Mouse (Mus musculus): Measurements from ENCODE around the gene Mical2. TPM values are rescaled to one million over a fixed set of nuclear protein-coding genes. Genes with fewer than 3 reads are reported as not detected.

The Mical2 gene
- polyA plus RNA-seq, 1 experiment from 2014 or later, result 128 TPM

- peak overlapping the region; percentile 58 for H3K27ac ChIP-seq (ENCODE audit: low read length)
- ATAC-seq (replicated peaks; ENCODE audit: extremely low read depth, insufficient read depth, low FRiP score), result no peak
- WGBS, result 56% methylated on average over 3 of the region's 3 CpGs
- peaks cover 20% of the 10 kb centered on the region for H3K36me3 ChIP-seq (ENCODE audit: control insufficient read depth, insufficient read depth)
- H3K4me3 ChIP-seq (ENCODE audit: low read length), result no peak overlapping the region
- H3K4me2 ChIP-seq (ENCODE audit: low read depth, low read length), result no peak overlapping the region
- H3K4me1 ChIP-seq (ENCODE audit: control insufficient read depth, insufficient read depth, low read length), result peaks cover 74% of the 10 kb centered on the region
- H3K27me3 ChIP-seq (ENCODE audit: control insufficient read depth, insufficient read depth, low read length), result no peaks in the 10 kb centered on the region
- H3K9ac ChIP-seq (ENCODE audit: low read length), result no peak overlapping the region
- H3K9me3 ChIP-seq (replicated peaks; ENCODE audit: control insufficient read depth, low read length), result no peaks in the 10 kb centered on the region
These were observed 29.7 kb downstream of the Mical2 start for GRCm38 (mm10) chr7:112255248-112255866.

GRCm38 (mm10) chr7:112258338-112258903 lies 32.8 kb downstream of the Mical2 start:
- Histone ChIP-seq H3K9ac (ENCODE audit: low read length) (peak overlapping the region; percentile 27), H3K4me1 (ENCODE audit: control insufficient read depth, insufficient read depth, low read length) (peaks cover 72% of the 10 kb centered on the region), H3K4me2 (ENCODE audit: low read depth, low read length) (no peak overlapping the region), H3K27me3 (ENCODE audit: control insufficient read depth, insufficient read depth, low read length) (no peaks in the 10 kb centered on the region), H3K4me3 (ENCODE audit: low read length) (no peak overlapping the region), H3K36me3 (ENCODE audit: control insufficient read depth, insufficient read depth) (peaks cover 26% of the 10 kb centered on the region), H3K9me3 (replicated peaks; ENCODE audit: control insufficient read depth, low read length) (no peaks in the 10 kb centered on the region), H3K27ac (ENCODE audit: low read length) (peak overlapping the region; percentile 86)
- 30% methylated on average over 4 of the region's 4 CpGs for WGBS
- peak; percentile 79 for ATAC-seq (replicated peaks; ENCODE audit: extremely low read depth, insufficient read depth, low FRiP score)

GRCm38 (mm10) chr7:112259286-112259685 lies 33.6 kb downstream of the Mical2 start:
- peaks cover 74% of the 10 kb centered on the region for H3K4me1 ChIP-seq (ENCODE audit: control insufficient read depth, insufficient read depth, low read length)
- no peak overlapping the region for H3K4me3 ChIP-seq (ENCODE audit: low read length)
- H3K36me3 ChIP-seq (ENCODE audit: control insufficient read depth, insufficient read depth), result peaks cover 21% of the 10 kb centered on the region; the same call in 1 of the 2 replicates
- H3K4me2 ChIP-seq (ENCODE audit: low read depth, low read length), result no peak overlapping the region
- H3K9me3 ChIP-seq (replicated peaks; ENCODE audit: control insufficient read depth, low read length), result no peaks in the 10 kb centered on the region
- H3K27ac ChIP-seq (ENCODE audit: low read length), result peak overlapping the region; percentile 86
- 60% methylated on average over 4 of the region's 4 CpGs for WGBS
- H3K27me3 ChIP-seq (ENCODE audit: control insufficient read depth, insufficient read depth, low read length), result no peaks in the 10 kb centered on the region
- no peak for ATAC-seq (replicated peaks; ENCODE audit: extremely low read depth, insufficient read depth, low FRiP score)
- peak overlapping the region; percentile 58; the same call in 1 of the 2 replicates for H3K9ac ChIP-seq (ENCODE audit: low read length)

GRCm38 (mm10) chr7:112261121-112261520 lies 35.5 kb downstream of the Mical2 start:
- 39% methylated on average over 5 of the region's 5 CpGs for WGBS
- H3K4me1 ChIP-seq (ENCODE audit: control insufficient read depth, insufficient read depth, low read length), result peaks cover 79% of the 10 kb centered on the region
- peak; percentile 84 for ATAC-seq (replicated peaks; ENCODE audit: extremely low read depth, insufficient read depth, low FRiP score)

GRCm38 (mm10) chr7:112267266-112267665 lies 41.6 kb downstream of the Mical2 start:
- peaks cover 90% of the 10 kb centered on the region for H3K4me1 ChIP-seq (ENCODE audit: control insufficient read depth, insufficient read depth, low read length)
- ATAC-seq (replicated peaks; ENCODE audit: extremely low read depth, insufficient read depth, low FRiP score), result no peak
- H3K27ac ChIP-seq (ENCODE audit: low read length), result peak overlapping the region; percentile 94
- peak overlapping the region; percentile 46; the same call in 1 of the 2 replicates for H3K9ac ChIP-seq (ENCODE audit: low read length)
- H3K4me3 ChIP-seq (ENCODE audit: low read length), result no peak overlapping the region
- no peaks in the 10 kb centered on the region for H3K9me3 ChIP-seq (replicated peaks; ENCODE audit: control insufficient read depth, low read length)
- 47% methylated on average over 5 of the region's 5 CpGs for WGBS
- H3K27me3 ChIP-seq (ENCODE audit: control insufficient read depth, insufficient read depth, low read length), result no peaks in the 10 kb centered on the region
- H3K36me3 ChIP-seq (ENCODE audit: control insufficient read depth, insufficient read depth), result peaks cover 13% of the 10 kb centered on the region
- no peak overlapping the region for H3K4me2 ChIP-seq (ENCODE audit: low read depth, low read length)

More at GRCm38 (mm10) chr7:112261121-112261520, 35.5 kb downstream of the Mical2 start:
- Histone ChIP-seq H3K9ac (ENCODE audit: low read length) (no peak overlapping the region), H3K36me3 (ENCODE audit: control insufficient read depth, insufficient read depth) (peaks cover 17% of the 10 kb centered on the region; the same call in 1 of the 2 replicates), H3K27me3 (ENCODE audit: control insufficient read depth, insufficient read depth, low read length) (no peaks in the 10 kb centered on the region), H3K27ac (ENCODE audit: low read length) (peak overlapping the region; percentile 98), H3K9me3 (replicated peaks; ENCODE audit: control insufficient read depth, low read length) (no peaks in the 10 kb centered on the region), H3K4me3 (ENCODE audit: low read length) (no peak overlapping the region), H3K4me2 (ENCODE audit: low read depth, low read length) (no peak overlapping the region)

GRCm38 (mm10) chr7:112268761-112269425 lies 43.2 kb downstream of the Mical2 start:
- H3K4me3 ChIP-seq (ENCODE audit: low read length), result no peak overlapping the region
- no peaks in the 10 kb centered on the region for H3K27me3 ChIP-seq (ENCODE audit: control insufficient read depth, insufficient read depth, low read length)
- peaks cover 12% of the 10 kb centered on the region for H3K36me3 ChIP-seq (ENCODE audit: control insufficient read depth, insufficient read depth)
- H3K9ac ChIP-seq (ENCODE audit: low read length), result peak overlapping the region; percentile 69
- peak; percentile 23; the same call in 1 of the 2 replicates for ATAC-seq (replicated peaks; ENCODE audit: extremely low read depth, insufficient read depth, low FRiP score)
- peak overlapping the region; percentile 24 for H3K4me2 ChIP-seq (ENCODE audit: low read depth, low read length)
- peak overlapping the region; percentile 94 for H3K27ac ChIP-seq (ENCODE audit: low read length)
- 27% methylated on average over 15 of the region's 15 CpGs for WGBS
- no peaks in the 10 kb centered on the region for H3K9me3 ChIP-seq (replicated peaks; ENCODE audit: control insufficient read depth, low read length)
- H3K4me1 ChIP-seq (ENCODE audit: control insufficient read depth, insufficient read depth, low read length), result peaks cover 93% of the 10 kb centered on the region

GRCm38 (mm10) chr7:112270870-112271269 lies 45.2 kb downstream of the Mical2 start:
- 42% methylated on average over 5 of the region's 5 CpGs for whole genome bisulfite sequencing
- Histone ChIP-seq H3K27ac (ENCODE audit: low read length) (peak overlapping the region; percentile 94), H3K9me3 (replicated peaks; ENCODE audit: control insufficient read depth, low read length) (no peaks in the 10 kb centered on the region), H3K4me2 (ENCODE audit: low read depth, low read length) (peak overlapping the region; percentile 1; the same call in 1 of the 2 replicates), H3K4me1 (ENCODE audit: control insufficient read depth, insufficient read depth, low read length) (peaks cover 97% of the 10 kb centered on the region), H3K4me3 (ENCODE audit: low read length) (no peak overlapping the region), H3K9ac (ENCODE audit: low read length) (peak overlapping the region; percentile 61), H3K36me3 (ENCODE audit: control insufficient read depth, insufficient read depth) (peaks cover 22% of the 10 kb centered on the region), H3K27me3 (ENCODE audit: control insufficient read depth, insufficient read depth, low read length) (no peaks in the 10 kb centered on the region)
- peak; percentile 69 for ATAC-seq (replicated peaks; ENCODE audit: extremely low read depth, insufficient read depth, low FRiP score)

- Histone ChIP-seq H3K4me1 (ENCODE audit: control insufficient read depth, insufficient read depth, low read length) (peaks cover 97% of the 10 kb centered on the region), H3K9me3 (replicated peaks; ENCODE audit: control insufficient read depth, low read length) (no peaks in the 10 kb centered on the region), H3K27ac (ENCODE audit: low read length) (peak overlapping the region; percentile 94), H3K4me3 (ENCODE audit: low read length) (no peak overlapping the region), H3K4me2 (ENCODE audit: low read depth, low read length) (no peak overlapping the region), H3K9ac (ENCODE audit: low read length) (peak overlapping the region; percentile 61), H3K27me3 (ENCODE audit: control insufficient read depth, insufficient read depth, low read length) (no peaks in the 10 kb centered on the region), H3K36me3 (ENCODE audit: control insufficient read depth, insufficient read depth) (peaks cover 22% of the 10 kb centered on the region)
- no peak for ATAC-seq (replicated peaks; ENCODE audit: extremely low read depth, insufficient read depth, low FRiP score)
- 74% methylated on average over 3 of the region's 3 CpGs for WGBS
These were observed 46.0 kb downstream of the Mical2 start for GRCm38 (mm10) chr7:112271627-112272026.

- Histone ChIP-seq H3K27me3 (ENCODE audit: control insufficient read depth, insufficient read depth, low read length) (no peaks in the 10 kb centered on the region), H3K4me1 (ENCODE audit: control insufficient read depth, insufficient read depth, low read length) (peaks cover 95% of the 10 kb centered on the region), H3K36me3 (ENCODE audit: control insufficient read depth, insufficient read depth) (peaks cover 22% of the 10 kb centered on the region), H3K27ac (ENCODE audit: low read length) (peak overlapping the region; percentile 94), H3K9me3 (replicated peaks; ENCODE audit: control insufficient read depth, low read length) (no peaks in the 10 kb centered on the region), H3K9ac (ENCODE audit: low read length) (peak overlapping the region; percentile 45), H3K4me2 (ENCODE audit: low read depth, low read length) (peak overlapping the region; percentile 3; the same call in 1 of the 2 replicates), H3K4me3 (ENCODE audit: low read length) (no peak overlapping the region)
- 24% methylated on average over 5 of the region's 5 CpGs for WGBS
- no peak for ATAC-seq (replicated peaks; ENCODE audit: extremely low read depth, insufficient read depth, low FRiP score)
These were observed 47.0 kb downstream of the Mical2 start for GRCm38 (mm10) chr7:112272692-112273091.

All from heart, embryonic 16.5 days (tissue).